Mouse (Mus musculus) testis, postnatal 14 days (tissue): Measurements from ENCODE around the gene Nptx1.

Experiments
- DNase-seq: peaks from one replicate; pipeline ENCODE4 v3.0.0; 2021; ENCODE audit warnings: low spot score

The Nptx1 gene

DNA sequence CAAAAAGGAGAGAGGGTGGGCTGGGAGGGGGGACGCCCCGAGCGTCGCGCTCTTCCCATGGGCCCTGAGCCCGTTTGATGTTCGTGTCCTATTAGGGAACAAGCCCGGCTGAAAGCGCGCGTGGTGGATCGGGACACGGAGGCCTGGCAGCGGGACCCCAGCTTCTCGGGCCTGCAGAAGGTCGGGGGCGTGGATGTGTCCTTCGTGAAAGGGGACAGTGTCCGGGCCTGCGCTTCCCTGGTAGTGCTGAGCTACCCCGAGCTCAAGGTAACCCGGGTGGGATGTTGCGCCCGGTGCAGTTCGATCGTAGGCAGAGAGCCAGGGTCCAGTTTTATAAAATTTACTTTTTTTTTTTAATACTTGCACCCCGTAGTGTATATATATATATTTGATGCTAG lies 55.9 kb downstream of the Nptx1 start:
- DNase-seq, result no peak

DNA sequence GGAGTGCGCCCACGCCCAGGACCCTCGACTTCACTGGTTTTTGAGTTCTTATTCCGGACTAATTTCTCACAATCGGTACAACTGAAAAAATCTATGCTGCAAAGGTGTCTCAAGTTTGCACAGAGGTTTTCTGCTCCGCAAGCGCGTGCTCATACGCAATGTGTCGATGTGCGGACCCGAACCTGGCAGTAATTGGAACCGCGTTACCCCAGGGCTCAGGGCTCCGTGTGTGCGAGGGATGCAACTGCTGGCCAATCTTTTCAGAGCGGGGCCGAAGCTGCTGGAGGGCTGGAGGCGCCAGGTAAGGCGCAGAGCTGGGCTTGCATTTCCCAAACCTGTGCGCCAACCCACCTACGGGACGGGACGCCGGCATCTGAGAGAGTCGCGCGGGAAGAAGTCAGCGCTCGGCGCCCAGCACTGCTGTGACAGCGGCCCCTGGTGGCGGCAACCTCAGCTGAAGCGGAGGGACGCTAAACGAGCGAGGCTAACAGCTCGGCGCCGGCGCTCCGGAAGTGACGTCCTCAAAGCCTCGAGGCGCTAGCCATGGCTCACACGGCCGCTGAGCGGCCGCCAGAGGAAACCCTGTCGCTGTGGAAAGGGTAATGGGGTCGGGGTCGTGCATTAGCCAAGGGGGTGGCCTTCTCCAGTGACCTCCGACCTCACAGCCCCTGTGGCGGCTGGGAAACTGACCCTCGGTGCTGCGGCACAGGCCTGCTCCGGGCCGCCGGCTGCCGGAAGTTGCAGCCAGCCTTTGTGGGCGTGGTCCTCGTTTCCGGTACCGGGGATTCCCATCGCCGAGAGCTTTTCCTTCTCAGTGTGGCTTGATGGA lies 56.5 kb downstream of the Nptx1 start, which contains the start of gene Endov:
Gene Endov (plus strand): TSS at position 487 of the 829 bp plus-strand sequence.
- DNase-seq, result peak; percentile 96
